Mouse (Mus musculus): ENCODE results near the gene Cfd.

- TF ChIP-seq POLR2A (IDR thresholded peaks at IDR 0.05; ENCODE audit: low read depth, low read length) = no peak
- TF ChIP-seq CTCF (conservative IDR thresholded peaks at IDR 0.05; ENCODE audit: insufficient read depth, insufficient read length, low read depth, low read length) = no peak
These were observed 35.7 kb upstream of the Cfd start for GRCm38 (mm10) chr10:79854801-79855541.
